Mouse (Mus musculus) heart, postnatal 0 days (tissue): ENCODE data around the gene Sema3b. TPM values are rescaled to one million over a fixed set of nuclear protein-coding genes. Genes with fewer than 3 reads are reported as not detected.

ENCODE experiments used
- ATAC-seq: fragments of 200-750 bp; cut with Nextera tagmentation; 2 replicates; pipeline ENCODE4 v1.8.0; 2017; ENCODE audit warnings: low read depth, moderate number of reproducible peaks, moderate library complexity; ENCODE audit not compliant: insufficient read depth
- DNase-seq: peaks from one replicate; pipeline ENCODE4 v3.0.0-alpha.2; 2016; ENCODE audit warnings: low spot score
- H3K27ac ChIP-seq: fragments of 300-500 bp; sonication (generic); 2 replicates; pipeline ENCODE4 v1.5.1; 2014; ENCODE audit warnings: low read depth, mild to moderate bottlenecking
- H3K27me3 ChIP-seq: fragments of 300-500 bp; sonication (generic); 2 replicates; pipeline ENCODE4 v1.6.1; 2014; ENCODE audit warnings: low read length, mixed read lengths; ENCODE audit not compliant: control insufficient read depth, insufficient read depth
- H3K36me3 ChIP-seq: fragments of 300-500 bp; sonication (generic); replicated peaks from 2 replicates; pipeline ENCODE4 v1.6.1; 2014; ENCODE audit warnings: low read length, mixed read lengths; ENCODE audit not compliant: control insufficient read depth, insufficient read depth
- H3K4me1 ChIP-seq: fragments of 300-500 bp; sonication (generic); 2 replicates; pipeline ENCODE4 v1.6.1; 2014; ENCODE audit warnings: antibody characterized with exemption; ENCODE audit not compliant: control insufficient read depth, insufficient read depth
- H3K4me2 ChIP-seq: fragments of 300-500 bp; sonication (generic); 2 replicates; pipeline ENCODE4 v1.6.1; 2014; ENCODE audit warnings: low read depth, mild to moderate bottlenecking, low read length, moderate library complexity
- H3K4me3 ChIP-seq: fragments of 300-500 bp; sonication (generic); 2 replicates; pipeline ENCODE4 v1.5.1; 2014; ENCODE audit warnings: low read depth, low read length
- H3K9ac ChIP-seq: fragments of 300-500 bp; sonication (generic); replicated peaks from 2 replicates; pipeline ENCODE4 v1.6.1; 2014; ENCODE audit warnings: low read depth, low read length, mixed read lengths
- H3K9me3 ChIP-seq: fragments of 300-500 bp; sonication (generic); replicated peaks from 2 replicates; pipeline ENCODE4 v1.6.1; 2016; ENCODE audit warnings: low read length; ENCODE audit not compliant: control insufficient read depth
- CTCF ChIP-seq: IDR thresholded peaks from 2 replicates; pipeline ENCODE4 v1.5.1; 2016; ENCODE audit warnings: antibody characterized with exemption, control low read depth, low read depth
- EP300 ChIP-seq: IDR thresholded peaks from 2 replicates; pipeline ENCODE4 v1.6.1; 2016; ENCODE audit warnings: antibody characterized with exemption, low read depth
- WGBS: fragments of 180-500 bp; shearing (Covaris S2); extraction: QIAGEN DNeasy Blood & Tissue Kit; methylation state at CpG from one replicate; pipeline ENCODE4 v1.1.7; 2014; 5-methylcytosine and 5-hydroxymethylcytosine counted together
- polyA plus RNA-seq: library from polyadenylated mRNA; unstranded; fragments of >200 nt; fragmentation: Nextera tagmentation; extraction: Ambion mirVana; gene quantifications from 2 replicates; pipeline ENCODE4 v1.2.1, GENCODE M21; 2015
- total RNA-seq: library from RNA; depleted of rRNA; stranded (reverse); fragments of >200 nt; gene quantifications from 2 replicates; pipeline ENCODE4 v1.2.3, GENCODE M21; 2014; ENCODE audit warnings: low replicate concordance

The Sema3b gene
- total and polyA plus RNA-seq, 2 experiments from 2014 or later: 8.9 to 34.9 TPM

DNA sequence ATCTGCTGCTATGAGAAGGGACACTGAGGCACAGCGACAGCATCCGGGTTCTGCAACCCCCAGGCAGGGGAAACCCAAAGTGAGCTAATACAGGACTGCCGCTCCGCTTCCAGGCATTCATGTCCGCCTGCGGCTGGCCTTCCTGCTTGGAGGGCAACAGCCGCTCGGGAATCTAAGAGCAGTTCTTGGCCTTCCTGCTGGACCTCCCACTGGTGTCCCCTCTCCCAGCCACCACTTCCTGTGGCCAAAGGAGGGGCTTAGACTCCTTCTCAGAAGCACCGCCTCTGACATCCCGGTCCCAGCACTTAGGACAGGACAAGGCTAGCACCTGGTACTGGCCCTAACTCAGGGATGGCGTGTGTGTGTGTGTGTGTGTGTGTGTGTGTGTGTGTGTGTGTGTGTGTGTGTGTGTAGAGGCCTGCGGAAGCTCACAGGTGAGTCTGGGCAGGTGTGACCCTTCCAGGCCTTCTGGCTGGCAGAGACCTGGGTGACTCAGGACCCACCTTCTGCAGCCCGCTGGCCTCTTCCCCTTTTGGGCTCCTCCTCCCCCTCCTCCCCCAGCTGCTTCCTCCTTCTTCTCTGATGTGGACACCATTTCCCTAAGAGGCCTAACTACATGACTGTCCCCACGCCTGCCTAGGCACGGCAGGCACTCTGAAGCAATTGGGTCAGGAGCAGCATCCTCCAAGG lies 19.8 kb upstream of the Sema3b start:
- WGBS: 49% methylated on average over 15 of the region's 15 CpGs
- peak; percentile 43; the same call in 1 of the 2 replicates for TF ChIP-seq EP300
- TF ChIP-seq CTCF: no peak
- H3K36me3 ChIP-seq: peaks cover 14% of the 10 kb centered on the region
- H3K4me1 ChIP-seq: peaks cover 71% of the 10 kb centered on the region
- peak overlapping the region; percentile 94 for H3K27ac ChIP-seq
- 0 out of 2 replicates have a peak overlapping the region, but pooled peaks have one; percentile 1 for H3K4me3 ChIP-seq
- H3K9ac ChIP-seq: peak overlapping the region; percentile 2; the same call in 1 of the 2 replicates
- peak overlapping the region; percentile 40 for H3K4me2 ChIP-seq
- H3K9me3 ChIP-seq: no peaks in the 10 kb centered on the region
- no peaks in the 10 kb centered on the region for H3K27me3 ChIP-seq
- DNase-seq: peak; percentile 76
- ATAC-seq: peak; percentile 21

DNA sequence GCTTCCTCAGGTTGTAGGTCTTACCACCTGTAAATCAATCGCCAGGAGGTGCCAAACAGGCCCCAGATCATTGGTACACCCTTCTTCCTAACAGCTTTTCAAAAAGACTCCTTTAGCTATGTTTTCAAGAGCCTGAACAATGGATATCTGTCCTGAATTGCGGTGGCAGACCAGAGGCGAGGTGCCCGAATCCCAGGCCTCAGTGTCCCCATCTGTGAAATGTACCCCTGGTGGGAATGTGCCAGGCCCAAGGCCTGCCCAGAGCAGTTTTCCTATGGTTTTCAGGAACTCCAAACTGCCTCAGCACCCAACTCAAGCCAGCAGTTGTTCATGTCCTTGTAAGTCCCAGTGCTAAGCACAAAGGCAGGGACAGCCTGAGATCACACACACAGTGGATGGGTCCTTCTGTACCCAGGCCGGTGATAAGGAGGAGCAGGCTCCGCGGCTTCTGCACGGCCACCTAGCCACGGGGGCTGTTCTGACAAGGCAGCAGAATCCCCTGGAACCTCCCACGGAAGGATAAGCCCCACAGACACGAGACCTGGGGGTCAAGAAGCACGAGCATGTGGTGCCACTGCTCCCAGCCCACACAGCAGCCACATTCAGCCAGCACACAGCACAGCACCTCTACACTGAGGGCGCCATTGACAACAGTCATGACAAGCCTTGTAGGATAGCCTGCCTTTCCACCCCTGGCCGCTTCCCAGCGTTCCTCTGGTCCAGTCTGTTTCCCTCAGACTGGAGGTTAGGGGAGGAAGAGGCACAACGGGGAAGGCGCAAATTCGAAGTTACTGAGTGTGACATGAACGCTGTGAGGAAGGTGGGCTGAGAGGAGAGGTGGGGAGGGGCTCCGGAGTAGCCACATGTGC lies 18.6 kb upstream of the Sema3b start:
- DNase-seq (no peak), ATAC-seq (no peak)
- Histone ChIP-seq H3K27ac (peak overlapping the region; percentile 94), H3K9ac (peak overlapping the region; percentile 2), H3K4me1 (peaks cover 73% of the 10 kb centered on the region), H3K9me3 (no peaks in the 10 kb centered on the region), H3K36me3 (peaks cover 17% of the 10 kb centered on the region), H3K4me2 (peak overlapping the region; percentile 51), H3K27me3 (no peaks in the 10 kb centered on the region), H3K4me3 (no peak overlapping the region)
- 22% methylated on average over 20 of the region's 20 CpGs for WGBS
- no peak for TF ChIP-seq CTCF
- no peak for TF ChIP-seq EP300

- Histone ChIP-seq H3K9me3 (no peaks in the 10 kb centered on the region), H3K4me2 (peak overlapping the region; percentile 51), H3K9ac (peak overlapping the region; percentile 2), H3K4me3 (no peak overlapping the region), H3K4me1 (peaks cover 66% of the 10 kb centered on the region), H3K27me3 (no peaks in the 10 kb centered on the region), H3K36me3 (peaks cover 19% of the 10 kb centered on the region), H3K27ac (peak overlapping the region; percentile 94)
- DNase-seq (peak; percentile 79), ATAC-seq (peak; percentile 60)
- TF ChIP-seq EP300 (no peak), CTCF (peak; percentile 98)
- WGBS: 0% methylated on average over 2 of the region's 2 CpGs
Observed at GRCm38 (mm10) chr9:107626844-107627277, 17.8 kb upstream of the Sema3b start.

GRCm38 (mm10) chr9:107626158-107626843 lies 17.3 kb upstream of the Sema3b start:
- H3K4me2 ChIP-seq: peak overlapping the region; percentile 51
- H3K27me3 ChIP-seq: no peaks in the 10 kb centered on the region
- peak overlapping the region; percentile 2; the same call in 1 of the 2 replicates for H3K9ac ChIP-seq
- H3K4me3 ChIP-seq: 0 out of 2 replicates have a peak overlapping the region, but pooled peaks have one; percentile 6
- no peak for DNase-seq
- TF ChIP-seq EP300: no peak
- no peak for TF ChIP-seq CTCF
- WGBS: 37% methylated on average over 13 of the region's 15 CpGs
- peak overlapping the region; percentile 94 for H3K27ac ChIP-seq
- no peaks in the 10 kb centered on the region for H3K9me3 ChIP-seq
- peaks cover 18% of the 10 kb centered on the region for H3K36me3 ChIP-seq
- H3K4me1 ChIP-seq: peaks cover 69% of the 10 kb centered on the region
- peak; percentile 3; the same call in 1 of the 2 replicates for ATAC-seq
